Mouse (Mus musculus): ENCODE results near the gene Trpm3. TPM values are rescaled to one million over a fixed set of nuclear protein-coding genes. Genes with fewer than 3 reads are reported as not detected.

The Trpm3 gene
- total and polyA plus RNA-seq, 2 experiments from 2014 or later: 0.52 to 0.95 TPM

DNA sequence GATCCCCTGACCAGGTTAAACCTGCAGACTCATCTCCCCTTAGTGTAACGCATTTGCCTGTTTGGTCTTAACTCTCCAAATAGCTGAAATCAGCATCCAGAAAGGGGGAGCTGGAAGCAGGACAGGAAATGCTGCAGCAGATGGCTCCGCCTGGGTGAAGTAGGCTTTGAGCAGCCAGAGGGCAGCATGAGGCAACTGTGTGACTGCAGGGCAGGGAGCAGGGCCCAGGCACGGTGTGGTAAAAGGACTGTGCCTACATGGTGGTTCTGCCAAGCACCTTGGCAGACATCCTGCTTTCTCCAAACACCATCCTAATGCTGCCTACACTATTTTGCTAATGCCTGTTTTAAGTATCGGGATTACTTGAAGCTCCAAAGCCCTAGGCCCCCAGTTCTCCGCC lies 801.6 kb downstream of the Trpm3 start:
- Histone ChIP-seq H3K9me3 (replicated peaks; ENCODE audit: control insufficient read depth, low read length) (no peaks in the 10 kb centered on the region), H3K4me2 (ENCODE audit: low read depth, low read length) (no peak overlapping the region), H3K4me3 (ENCODE audit: low read depth, low read length) (no peak overlapping the region), H3K9ac (replicated peaks; ENCODE audit: low read depth, low read length) (no peak overlapping the region), H3K27me3 (ENCODE audit: control insufficient read depth, insufficient read depth, low read length) (no peaks in the 10 kb centered on the region), H3K36me3 (replicated peaks; ENCODE audit: control insufficient read depth, insufficient read depth, low read length) (no peaks in the 10 kb centered on the region), H3K4me1 (ENCODE audit: control insufficient read depth, insufficient read depth) (no peaks in the 10 kb centered on the region), H3K27ac (ENCODE audit: low read depth) (no peak overlapping the region)
- peak; percentile 89 for ATAC-seq (ENCODE audit: insufficient read depth, low read depth)
- peak; percentile 71 for DNase-seq (ENCODE audit: low spot score)
- TF ChIP-seq CTCF (IDR thresholded peaks at IDR 0.05; ENCODE audit: low read depth) (peak; percentile 88), EP300 (IDR thresholded peaks at IDR 0.05; ENCODE audit: low read depth) (no peak)
- 37% methylated on average over 5 of the region's 5 CpGs for WGBS

DNA sequence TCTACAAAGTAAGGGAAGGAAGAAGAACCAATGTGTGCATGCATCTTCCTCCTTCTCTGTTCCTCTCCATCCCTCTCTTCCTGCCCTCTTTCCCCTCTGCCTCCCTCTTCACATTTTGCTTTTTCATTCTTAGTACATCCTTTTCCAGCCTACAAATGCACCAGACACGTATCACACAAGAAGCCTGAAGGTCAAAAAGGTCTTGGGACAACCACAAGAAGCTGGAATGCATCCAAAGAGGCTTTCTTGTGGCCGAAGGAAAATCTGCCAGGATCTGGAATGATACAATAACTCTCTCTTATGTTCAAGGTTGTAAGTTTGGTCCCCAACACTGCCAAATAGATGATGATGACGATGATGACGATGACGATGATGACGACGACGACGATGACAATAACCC lies 802.1 kb downstream of the Trpm3 start:
- no peak overlapping the region for H3K9ac ChIP-seq (replicated peaks; ENCODE audit: low read depth, low read length)
- H3K27ac ChIP-seq (ENCODE audit: low read depth): no peak overlapping the region
- no peaks in the 10 kb centered on the region for H3K9me3 ChIP-seq (replicated peaks; ENCODE audit: control insufficient read depth, low read length)
- no peaks in the 10 kb centered on the region for H3K36me3 ChIP-seq (replicated peaks; ENCODE audit: control insufficient read depth, insufficient read depth, low read length)
- H3K4me2 ChIP-seq (ENCODE audit: low read depth, low read length): no peak overlapping the region
- ATAC-seq (ENCODE audit: insufficient read depth, low read depth) (no peak), DNase-seq (ENCODE audit: low spot score) (no peak)
- no peaks in the 10 kb centered on the region for H3K4me1 ChIP-seq (ENCODE audit: control insufficient read depth, insufficient read depth)
- TF ChIP-seq EP300 (IDR thresholded peaks at IDR 0.05; ENCODE audit: low read depth): no peak
- TF ChIP-seq CTCF (IDR thresholded peaks at IDR 0.05; ENCODE audit: low read depth): no peak
- 81% methylated on average over 9 of the region's 9 CpGs for WGBS
- H3K27me3 ChIP-seq (ENCODE audit: control insufficient read depth, insufficient read depth, low read length): no peaks in the 10 kb centered on the region
- no peak overlapping the region for H3K4me3 ChIP-seq (ENCODE audit: low read depth, low read length)

GRCm38 (mm10) chr19:22952480-22952879 lies 813.6 kb downstream of the Trpm3 start:
- H3K36me3 ChIP-seq (replicated peaks; ENCODE audit: control insufficient read depth, insufficient read depth, low read length): no peaks in the 10 kb centered on the region
- H3K27ac ChIP-seq (ENCODE audit: low read depth): no peak overlapping the region
- H3K4me1 ChIP-seq (ENCODE audit: control insufficient read depth, insufficient read depth): no peaks in the 10 kb centered on the region
- DNase-seq (ENCODE audit: low spot score) (no peak), ATAC-seq (ENCODE audit: insufficient read depth, low read depth) (no peak)
- H3K9me3 ChIP-seq (replicated peaks; ENCODE audit: control insufficient read depth, low read length): no peaks in the 10 kb centered on the region
- TF ChIP-seq CTCF (IDR thresholded peaks at IDR 0.05; ENCODE audit: low read depth) (no peak), EP300 (IDR thresholded peaks at IDR 0.05; ENCODE audit: low read depth) (no peak)
- no peak overlapping the region for H3K4me2 ChIP-seq (ENCODE audit: low read depth, low read length)
- no peaks in the 10 kb centered on the region for H3K27me3 ChIP-seq (ENCODE audit: control insufficient read depth, insufficient read depth, low read length)
- no peak overlapping the region for H3K4me3 ChIP-seq (ENCODE audit: low read depth, low read length)
- no peak overlapping the region for H3K9ac ChIP-seq (replicated peaks; ENCODE audit: low read depth, low read length)
- 75% methylated on average over 3 of the region's 3 CpGs for WGBS

DNA sequence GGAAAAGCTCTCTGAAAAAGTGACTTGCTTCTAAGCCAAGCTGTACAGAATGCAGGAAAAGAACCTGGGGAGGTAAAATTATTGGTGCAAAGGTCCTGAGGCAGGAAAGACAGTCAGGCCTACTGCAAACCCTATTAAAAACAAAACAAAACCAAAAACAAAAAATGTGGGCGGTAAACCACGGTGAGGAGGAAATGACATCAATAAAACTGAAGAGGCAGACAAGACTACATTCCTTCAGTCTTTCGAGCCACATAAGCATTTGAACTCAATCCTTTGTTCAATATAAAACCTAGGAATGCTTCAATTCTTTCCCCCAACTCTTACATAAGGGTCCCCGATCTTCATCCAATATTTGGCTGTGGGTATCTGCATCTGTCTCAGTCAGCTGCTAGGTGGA lies 814.3 kb downstream of the Trpm3 start:
- Histone ChIP-seq H3K9ac (replicated peaks; ENCODE audit: low read depth, low read length) (no peak overlapping the region), H3K27ac (ENCODE audit: low read depth) (no peak overlapping the region), H3K4me1 (ENCODE audit: control insufficient read depth, insufficient read depth) (0 out of 2 replicates have a peak, but pooled peaks cover 4% of the 10 kb centered on the region), H3K4me2 (ENCODE audit: low read depth, low read length) (no peak overlapping the region), H3K27me3 (ENCODE audit: control insufficient read depth, insufficient read depth, low read length) (no peaks in the 10 kb centered on the region), H3K36me3 (replicated peaks; ENCODE audit: control insufficient read depth, insufficient read depth, low read length) (no peaks in the 10 kb centered on the region), H3K9me3 (replicated peaks; ENCODE audit: control insufficient read depth, low read length) (no peaks in the 10 kb centered on the region), H3K4me3 (ENCODE audit: low read depth, low read length) (no peak overlapping the region)
- ATAC-seq (ENCODE audit: insufficient read depth, low read depth) (no peak), DNase-seq (ENCODE audit: low spot score) (no peak)
- TF ChIP-seq CTCF (IDR thresholded peaks at IDR 0.05; ENCODE audit: low read depth) (no peak), EP300 (IDR thresholded peaks at IDR 0.05; ENCODE audit: low read depth) (no peak)
- WGBS: 67% methylated on average over 4 of the region's 4 CpGs

- no peaks in the 10 kb centered on the region for H3K27me3 ChIP-seq (ENCODE audit: control insufficient read depth, insufficient read depth, low read length)
- 57% methylated on average over 4 of the region's 4 CpGs for WGBS
These were observed 819.6 kb downstream of the Trpm3 start for GRCm38 (mm10) chr19:22958414-22958813.

More at GRCm38 (mm10) chr19:22958414-22958813, 819.6 kb downstream of the Trpm3 start:
- 0 out of 2 replicates have a peak, but pooled peaks cover 7% of the 10 kb centered on the region for H3K4me1 ChIP-seq (ENCODE audit: control insufficient read depth, insufficient read depth)
- ATAC-seq (ENCODE audit: insufficient read depth, low read depth) (no peak), DNase-seq (ENCODE audit: low spot score) (no peak)
- no peak overlapping the region for H3K9ac ChIP-seq (replicated peaks; ENCODE audit: low read depth, low read length)
- no peak for TF ChIP-seq CTCF (IDR thresholded peaks at IDR 0.05; ENCODE audit: low read depth)
- TF ChIP-seq EP300 (IDR thresholded peaks at IDR 0.05; ENCODE audit: low read depth): no peak
- no peaks in the 10 kb centered on the region for H3K9me3 ChIP-seq (replicated peaks; ENCODE audit: control insufficient read depth, low read length)
- H3K4me2 ChIP-seq (ENCODE audit: low read depth, low read length): no peak overlapping the region
- no peak overlapping the region for H3K27ac ChIP-seq (ENCODE audit: low read depth)
- H3K4me3 ChIP-seq (ENCODE audit: low read depth, low read length): no peak overlapping the region
- H3K36me3 ChIP-seq (replicated peaks; ENCODE audit: control insufficient read depth, insufficient read depth, low read length): no peaks in the 10 kb centered on the region
